In the genomic region with DNA sequence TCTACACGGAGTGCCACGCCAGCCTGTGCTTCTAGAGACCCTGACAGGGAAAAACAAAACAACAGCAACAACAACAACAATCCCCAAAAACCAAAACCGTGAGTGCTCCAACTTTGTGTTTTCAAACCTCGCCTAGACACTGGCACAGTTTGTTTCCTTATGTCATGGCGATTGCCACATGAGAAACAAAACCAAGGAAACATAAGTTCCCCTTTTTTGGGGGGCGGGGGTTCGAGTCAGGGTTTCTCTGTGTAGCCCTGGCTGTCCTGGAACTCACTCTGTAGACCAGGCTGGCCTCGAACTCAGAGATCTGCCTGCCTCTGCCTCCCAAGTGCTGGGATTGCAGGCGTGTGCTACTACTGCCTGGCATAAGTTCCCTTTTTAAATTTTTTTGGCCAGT, we compare ENCODE assay signal across 14 mouse cellular contexts.
"Had no signal": no experiment of that assay in that cellular context is flagged by ENCODE, and none has a peak within 500 bp of the region (broad histone marks: within the 10 kb centered on the region; RNA-seq: fewer than 3 reads in every experiment).

No protein-coding gene starts in this region.

- H3K27ac ChIP-seq: kidney, embryonic 15.5 days; liver, embryonic 13.5 days; stomach, embryonic 15.5 days had no signal

- H3K9ac ChIP-seq: kidney, embryonic 15.5 days; liver, embryonic 13.5 days; stomach, embryonic 15.5 days had no signal

- H3K4me2 ChIP-seq: kidney, embryonic 15.5 days; liver, embryonic 13.5 days; midbrain, embryonic 11.5 days; stomach, embryonic 15.5 days had no signal

- DNase-seq: kidney, adult 11 months; kidney, adult 8-10 months; kidney, postnatal 14 days; kidney, postnatal 4 days; layer of hippocampus, adult 9-11 months; liver, embryonic 13.5 days; lung, adult 2 months; midbrain, embryonic 14.5 days; retina, postnatal 1 day; right cerebral cortex, postnatal 25 days; thymus, postnatal 25 days had no signal

- H3K4me3 ChIP-seq: kidney, embryonic 15.5 days; liver, embryonic 13.5 days; stomach, embryonic 15.5 days had no signal

- H3K4me1 ChIP-seq: stomach, embryonic 15.5 days had no signal

- H3K27me3 ChIP-seq: kidney, embryonic 15.5 days; liver, embryonic 13.5 days; stomach, embryonic 15.5 days had no signal

- H3K9me3 ChIP-seq: kidney, embryonic 15.5 days; liver, embryonic 13.5 days; stomach, embryonic 15.5 days had no signal
